Mouse (Mus musculus) limb, embryonic 14.5 days (tissue): ENCODE measurements around the gene Slc35a1. TPM values are rescaled to one million over a fixed set of nuclear protein-coding genes. Genes with fewer than 3 reads are reported as not detected.

Source experiments
- ATAC-seq: fragments of 200-750 bp; cut with Nextera tagmentation; 2 replicates; pipeline ENCODE4 v1.8.0; 2017; ENCODE audit warnings: low read depth, moderate number of reproducible peaks, moderate TSS enrichment; ENCODE audit not compliant: low FRiP score
- DNase-seq: peaks from one replicate; pipeline ENCODE4 v3.0.0-alpha.2; 2015; ENCODE audit warnings: low spot score
- H3K27ac ChIP-seq: fragments of 300-500 bp; sonication (generic); replicated peaks from 2 replicates; pipeline ENCODE4 v1.5.1; 2014; ENCODE audit warnings: low read depth, mild to moderate bottlenecking, low read length, moderate library complexity, mixed read lengths
- H3K27me3 ChIP-seq: fragments of 300-500 bp; sonication (generic); 2 replicates; pipeline ENCODE4 v1.6.1; 2014; ENCODE audit warnings: low read length, mixed read lengths; ENCODE audit not compliant: control insufficient read depth, insufficient read depth
- H3K36me3 ChIP-seq: fragments of 300-500 bp; sonication (generic); 2 replicates; pipeline ENCODE4 v1.6.1; 2014; ENCODE audit warnings: mild to moderate bottlenecking, low read length, moderate library complexity, mixed read lengths; ENCODE audit not compliant: control insufficient read depth, insufficient read depth
- H3K4me1 ChIP-seq: fragments of 300-500 bp; sonication (generic); 2 replicates; pipeline ENCODE4 v1.6.1; 2014; ENCODE audit warnings: antibody characterized with exemption, low read length, mixed read lengths; ENCODE audit not compliant: control insufficient read depth, insufficient read depth
- H3K4me2 ChIP-seq: fragments of 300-500 bp; sonication (generic); replicated peaks from 2 replicates; pipeline ENCODE4 v1.6.1; 2014; ENCODE audit warnings: low read depth, mild to moderate bottlenecking, low read length, moderate library complexity; ENCODE audit not compliant: severe bottlenecking
- H3K4me3 ChIP-seq: fragments of 300-500 bp; sonication (generic); replicated peaks from 2 replicates; pipeline ENCODE4 v1.5.1; 2014; ENCODE audit warnings: low read length
- H3K9ac ChIP-seq: fragments of 300-500 bp; sonication (generic); 2 replicates; pipeline ENCODE4 v1.6.1; 2014; ENCODE audit warnings: mild to moderate bottlenecking, low read depth, low read length, moderate library complexity; ENCODE audit not compliant: severe bottlenecking
- H3K9me3 ChIP-seq: fragments of 300-500 bp; sonication (generic); 2 replicates; pipeline ENCODE4 v1.6.1; 2016; ENCODE audit warnings: low read length; ENCODE audit not compliant: control insufficient read depth
- POLR2A ChIP-seq: fragments of 200-500 bp; IDR thresholded peaks from 2 replicates; pipeline ENCODE4 v1.8.0; 2012; ENCODE audit warnings: inconsistent platforms, mild to moderate bottlenecking, moderate library complexity, borderline replicate concordance; ENCODE audit not compliant: insufficient read depth, insufficient read length; ENCODE audit errors: extremely low read depth
- WGBS: fragments of 180-500 bp; shearing (Covaris S2); extraction: QIAGEN DNeasy Blood & Tissue Kit; methylation state at CpG from one replicate; pipeline ENCODE4 v1.1.7; 2014; 5-methylcytosine and 5-hydroxymethylcytosine counted together
- polyA plus RNA-seq, 2 experiments: library from polyadenylated mRNA; depleted of rRNA in 1 of 2; stranded (reverse) in 1 of 2; unstranded in 1 of 2; fragments of >200 nt; fragmentation: Nextera tagmentation in 1 of 2; extraction: Ambion mirVana in 1 of 2; gene quantifications; 2 replicates each; pipeline versions ENCODE4 v1.2.1 to v1.2.3; 2012 to 2014

The Slc35a1 gene
- polyA plus RNA-seq, 2 experiments = 26.8 to 34.5 TPM

DNA sequence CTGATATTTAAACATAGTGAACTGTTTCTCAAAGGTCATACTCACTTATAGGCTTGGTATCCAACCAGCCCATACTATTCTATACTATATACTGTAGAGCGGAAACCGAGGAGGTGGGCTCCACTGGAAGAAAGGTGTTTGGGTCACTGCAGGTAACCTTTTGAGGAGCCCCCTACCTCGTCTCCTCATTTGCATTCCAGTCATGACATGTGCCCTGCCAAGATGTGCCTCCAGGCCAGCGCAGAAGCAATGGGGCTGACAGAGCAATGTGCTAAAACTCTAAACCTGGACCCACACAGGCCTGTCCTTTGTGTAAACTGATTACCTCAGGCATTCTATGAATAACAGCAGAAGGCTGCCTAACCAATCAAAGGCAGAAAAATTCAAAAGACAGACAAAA is 37.1 kb upstream of the Slc35a1 start:
- Histone ChIP-seq H3K4me2 (no peak overlapping the region), H3K9ac (no peak overlapping the region), H3K4me1 (no peaks in the 10 kb centered on the region), H3K27ac (no peak overlapping the region), H3K36me3 (no peaks in the 10 kb centered on the region), H3K27me3 (no peaks in the 10 kb centered on the region; the same call in 1 of the 2 replicates), H3K4me3 (no peak overlapping the region), H3K9me3 (no peaks in the 10 kb centered on the region)
- no peak for ATAC-seq
- no peak for TF ChIP-seq POLR2A
- WGBS = 56% methylated on average over 4 of the region's 4 CpGs
- DNase-seq = no peak

DNA sequence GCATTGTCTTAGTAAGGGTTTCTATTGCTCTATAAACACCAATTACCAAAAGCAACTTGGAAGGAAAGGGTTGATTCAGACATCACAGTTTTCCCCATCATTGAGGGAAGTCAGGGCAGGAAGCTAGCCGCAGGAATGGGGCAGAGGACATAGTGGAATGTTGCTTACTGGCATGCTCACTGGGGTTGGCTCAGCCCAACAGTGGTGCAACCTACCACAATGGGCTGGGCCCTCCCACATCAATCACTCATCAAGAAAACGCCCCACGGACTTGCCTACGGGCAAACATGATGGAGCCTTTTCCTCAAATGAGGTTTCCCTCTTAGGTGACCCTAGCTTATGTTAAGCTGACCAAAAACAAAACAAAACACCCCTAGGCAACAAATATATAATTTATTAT is 35.9 kb upstream of the Slc35a1 start:
- 62% methylated on average over 4 of the region's 4 CpGs for WGBS
- no peak for TF ChIP-seq POLR2A
- H3K4me2 ChIP-seq = no peak overlapping the region
- H3K36me3 ChIP-seq = no peaks in the 10 kb centered on the region
- H3K4me3 ChIP-seq = no peak overlapping the region
- ATAC-seq = no peak
- no peaks in the 10 kb centered on the region for H3K9me3 ChIP-seq
- no peak overlapping the region for H3K27ac ChIP-seq
- H3K4me1 ChIP-seq = no peaks in the 10 kb centered on the region
- no peak overlapping the region for H3K9ac ChIP-seq
- H3K27me3 ChIP-seq = no peaks in the 10 kb centered on the region
- DNase-seq = no peak

DNA sequence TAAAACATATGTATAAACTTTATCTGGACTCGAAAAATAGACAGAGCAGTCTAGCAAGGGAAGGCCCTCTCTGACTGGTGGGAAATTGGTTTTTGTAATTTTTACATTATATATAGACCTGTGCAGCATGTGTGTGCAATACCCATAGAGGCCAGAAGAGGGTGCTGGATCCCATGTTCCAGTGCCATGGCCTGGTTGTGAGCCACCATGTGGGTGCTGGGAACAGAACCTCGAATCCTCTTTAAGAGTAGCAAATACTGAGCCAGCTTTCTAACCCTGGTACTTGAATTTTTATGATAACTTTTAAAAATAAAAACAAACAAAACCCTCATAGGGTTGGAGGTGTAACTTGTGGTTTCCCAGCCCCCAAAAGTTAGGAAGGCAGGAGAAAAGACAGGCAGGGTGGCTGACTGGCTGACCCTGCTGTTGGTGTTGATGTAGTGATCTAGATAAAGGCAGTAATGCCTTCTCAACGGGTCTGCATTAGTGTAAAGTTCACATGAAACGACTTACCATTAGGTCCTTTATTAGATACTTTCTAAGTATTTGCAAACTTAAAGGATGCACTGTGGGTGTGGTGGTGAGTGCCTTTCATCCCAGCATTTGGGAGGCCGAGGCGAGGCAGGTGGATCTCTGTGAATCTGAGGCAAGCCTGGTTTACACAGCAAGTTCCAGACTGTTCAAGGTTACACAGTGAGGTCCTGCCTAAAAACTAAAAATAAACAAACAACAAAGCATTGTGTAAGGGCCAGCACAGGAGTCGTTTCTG is 33.1 kb upstream of the Slc35a1 start:
- H3K9me3 ChIP-seq = no peaks in the 10 kb centered on the region
- ATAC-seq (no peak), DNase-seq (no peak)
- no peaks in the 10 kb centered on the region for H3K27me3 ChIP-seq
- no peak for TF ChIP-seq POLR2A
- 86% methylated on average over 7 of the region's 7 CpGs for WGBS
- H3K4me2 ChIP-seq = no peak overlapping the region
- H3K4me3 ChIP-seq = no peak overlapping the region
- H3K9ac ChIP-seq = no peak overlapping the region
- H3K36me3 ChIP-seq = no peaks in the 10 kb centered on the region
- no peaks in the 10 kb centered on the region for H3K4me1 ChIP-seq
- H3K27ac ChIP-seq = no peak overlapping the region

DNA sequence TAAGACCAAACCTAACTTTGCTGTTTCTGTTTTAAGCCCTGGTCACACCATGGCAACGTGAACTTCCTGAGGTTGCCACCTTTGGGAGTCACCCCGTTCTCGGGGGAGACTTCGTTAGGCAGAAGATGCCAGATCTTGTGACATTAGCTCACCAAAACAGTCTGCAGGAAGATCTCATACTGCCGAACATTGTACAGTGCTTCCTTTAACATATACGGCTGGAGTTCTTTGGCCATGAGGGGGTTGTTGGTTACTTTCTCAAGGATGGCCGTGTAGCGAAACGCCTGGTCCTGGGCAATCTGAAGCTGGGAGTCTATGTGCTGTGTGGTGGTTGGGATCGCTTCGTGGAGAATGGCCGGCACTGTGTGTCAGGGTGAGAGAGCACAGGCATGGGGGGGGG is 32.2 kb upstream of the Slc35a1 start:
- Histone ChIP-seq H3K27ac (no peak overlapping the region), H3K4me1 (no peaks in the 10 kb centered on the region), H3K9me3 (no peaks in the 10 kb centered on the region), H3K9ac (no peak overlapping the region), H3K4me3 (no peak overlapping the region), H3K27me3 (no peaks in the 10 kb centered on the region), H3K36me3 (no peaks in the 10 kb centered on the region), H3K4me2 (no peak overlapping the region)
- DNase-seq (no peak), ATAC-seq (no peak)
- no peak for TF ChIP-seq POLR2A
- 96% methylated on average over 12 of the region's 12 CpGs for WGBS

DNA sequence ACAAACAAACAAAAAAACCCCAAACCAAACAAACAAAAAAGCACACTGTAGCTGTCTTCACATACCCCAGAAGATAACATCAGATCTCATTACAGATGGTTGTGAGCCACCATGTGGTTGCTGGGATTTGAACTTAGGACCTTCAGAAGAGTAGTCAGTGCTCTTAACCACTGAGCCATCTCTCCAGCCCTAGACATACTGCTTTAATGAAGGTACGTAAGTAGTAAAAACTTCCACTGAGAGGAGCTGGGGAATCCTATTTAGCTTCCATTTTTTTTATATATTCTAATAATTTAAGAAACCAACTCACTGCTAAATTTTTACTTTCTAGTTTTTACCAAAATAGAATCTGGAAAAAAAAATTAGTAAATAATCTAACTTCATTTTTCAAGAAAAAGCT is 27.8 kb upstream of the Slc35a1 start:
- 90% methylated on average over 1 of the region's 1 CpGs for WGBS

More for the DNA sequence above, 27.8 kb upstream of the Slc35a1 start:
- TF ChIP-seq POLR2A = no peak
- H3K9me3 ChIP-seq = no peaks in the 10 kb centered on the region
- H3K9ac ChIP-seq = no peak overlapping the region
- no peak overlapping the region for H3K4me3 ChIP-seq
- H3K36me3 ChIP-seq = no peaks in the 10 kb centered on the region
- no peak for DNase-seq
- no peaks in the 10 kb centered on the region for H3K27me3 ChIP-seq
- no peak for ATAC-seq
- no peak overlapping the region for H3K4me2 ChIP-seq
- no peak overlapping the region for H3K27ac ChIP-seq
- no peaks in the 10 kb centered on the region for H3K4me1 ChIP-seq
